Mouse (Mus musculus) myocyte (in vitro differentiated cells): ENCODE measurements around the gene Ampd3.

Experiments used
- E2F4 ChIP-seq: IDR thresholded peaks from one replicate; pipeline ENCODE4 v1.6.1; 2011; ENCODE audit warnings: mild to moderate bottlenecking, control low read depth, moderate library complexity; ENCODE audit not compliant: insufficient read depth
- POLR2A ChIP-seq: IDR thresholded peaks from one replicate; pipeline ENCODE4 v1.6.1; 2011; ENCODE audit warnings: low read depth, mild to moderate bottlenecking, control low read depth, moderate library complexity; ENCODE audit not compliant: insufficient read length
- TCF12 ChIP-seq: IDR thresholded peaks from one replicate; pipeline ENCODE4 v1.6.1; 2011; ENCODE audit warnings: mild to moderate bottlenecking, control low read depth; ENCODE audit not compliant: poor library complexity, insufficient read depth, severe bottlenecking
- TCF3 ChIP-seq: IDR thresholded peaks from one replicate; pipeline ENCODE4 v1.6.1; 2011; ENCODE audit warnings: low read depth, control low read depth; ENCODE audit not compliant: insufficient read length

DNA sequence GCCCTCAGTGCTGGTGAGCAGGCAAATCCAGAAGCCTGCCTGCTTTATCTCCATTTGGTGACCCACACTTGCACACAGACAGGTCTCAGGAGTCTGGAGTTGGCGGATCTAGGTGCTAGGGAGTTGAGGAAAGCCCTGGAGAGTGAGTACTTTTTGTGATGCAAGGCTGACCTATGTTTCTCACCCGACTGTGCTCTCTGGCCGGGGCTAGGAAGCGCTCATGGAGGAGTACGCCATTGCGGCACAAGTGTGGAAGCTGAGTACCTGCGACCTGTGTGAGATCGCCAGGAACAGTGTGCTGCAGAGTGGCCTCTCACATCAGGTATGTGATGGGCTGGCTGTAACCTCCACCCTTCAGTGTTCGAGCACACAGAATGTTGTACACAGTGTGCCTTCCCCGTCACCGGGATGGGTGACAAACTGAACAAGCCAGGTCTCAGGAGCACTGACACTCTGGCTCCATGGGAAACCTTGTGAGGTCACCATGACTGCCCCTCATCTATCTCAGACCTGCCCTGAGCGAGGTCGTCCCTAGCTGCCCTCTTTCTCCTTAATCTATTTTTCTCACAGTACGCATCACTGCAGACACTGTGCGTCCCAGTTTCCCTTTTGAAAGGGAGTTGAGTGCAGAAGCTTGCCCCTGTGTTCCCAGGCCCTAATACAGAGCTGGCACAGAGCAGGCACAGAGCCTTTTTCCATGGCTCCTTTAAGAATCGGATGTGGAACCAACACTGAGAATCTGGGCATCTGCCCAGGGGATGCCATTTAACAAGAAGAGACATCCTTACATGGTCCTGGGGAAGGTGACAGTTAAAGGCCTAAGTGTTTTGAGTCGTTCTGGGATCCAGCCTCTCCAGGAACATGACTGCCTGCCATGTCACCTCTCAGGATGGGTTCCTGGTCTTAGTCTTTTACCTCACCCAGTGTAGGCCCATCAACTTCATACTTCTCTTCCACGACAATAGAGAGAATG, 41.9 kb downstream of the Ampd3 start:
- no peak for TF ChIP-seq POLR2A
- no peak for TF ChIP-seq TCF3
- TF ChIP-seq E2F4, result no peak
- no peak for TF ChIP-seq TCF12
